Mouse (Mus musculus) forebrain, embryonic 14.5 days (tissue): ENCODE results near the gene Zbtb32. TPM values are rescaled to one million over a fixed set of nuclear protein-coding genes. Genes with fewer than 3 reads are reported as not detected.

Experiments
- ATAC-seq: fragments of 200-750 bp; cut with Nextera tagmentation; 2 replicates; pipeline ENCODE4 v1.8.0; 2017; ENCODE audit warnings: mild to moderate bottlenecking, moderate library complexity
- DNase-seq: peaks from one replicate; pipeline ENCODE4 v3.0.0-alpha.2; 2015; ENCODE audit warnings: low spot score
- H3K27ac ChIP-seq: fragments of 300-500 bp; sonication (generic); 2 replicates; pipeline ENCODE4 v1.5.1; 2014; ENCODE audit warnings: low read depth, mild to moderate bottlenecking, control low read depth, low read length, moderate library complexity
- H3K27me3 ChIP-seq: fragments of 300-500 bp; sonication (generic); replicated peaks from 2 replicates; pipeline ENCODE4 v1.6.1; 2014; ENCODE audit warnings: low read length, control low read depth, mixed read lengths; ENCODE audit not compliant: control insufficient read depth, insufficient read depth
- H3K36me3 ChIP-seq: fragments of 300-500 bp; sonication (generic); 2 replicates; pipeline ENCODE4 v1.6.1; 2014; ENCODE audit warnings: low read length, control low read depth; ENCODE audit not compliant: control insufficient read depth, insufficient read depth
- H3K4me1 ChIP-seq: fragments of 300-500 bp; sonication (generic); 2 replicates; pipeline ENCODE4 v1.6.1; 2014; ENCODE audit warnings: antibody characterized with exemption, low read length, control low read depth; ENCODE audit not compliant: control insufficient read depth, insufficient read depth
- H3K4me2 ChIP-seq: fragments of 300-500 bp; sonication (generic); 2 replicates; pipeline ENCODE4 v1.6.1; 2014; ENCODE audit warnings: mild to moderate bottlenecking, control low read depth, low read length
- H3K4me3 ChIP-seq: fragments of 300-500 bp; sonication (generic); 2 replicates; pipeline ENCODE4 v1.5.1; 2014; ENCODE audit warnings: low read depth, low read length, control low read depth
- H3K9ac ChIP-seq: fragments of 300-500 bp; sonication (generic); 2 replicates; pipeline ENCODE4 v1.6.1; 2014; ENCODE audit warnings: mild to moderate bottlenecking, low read length, control low read depth, moderate library complexity
- H3K9me3 ChIP-seq: fragments of 300-500 bp; sonication (generic); replicated peaks from 2 replicates; pipeline ENCODE4 v1.6.1; 2016; ENCODE audit warnings: low read length, control low read depth, mixed read lengths; ENCODE audit not compliant: control insufficient read depth
- WGBS: fragments of 180-500 bp; shearing (Covaris S2); extraction: QIAGEN DNeasy Blood & Tissue Kit; methylation state at CpG from one replicate; pipeline ENCODE4 v1.1.7; 2014; 5-methylcytosine and 5-hydroxymethylcytosine counted together
- polyA plus RNA-seq: library from polyadenylated mRNA; unstranded; fragments of >200 nt; fragmentation: Nextera tagmentation; extraction: Ambion mirVana; gene quantifications from 2 replicates; pipeline ENCODE4 v1.2.1, GENCODE M21; 2014

Gene Zbtb32
- polyA plus RNA-seq, 1 experiment from 2014 or later: 0.34 TPM

DNA sequence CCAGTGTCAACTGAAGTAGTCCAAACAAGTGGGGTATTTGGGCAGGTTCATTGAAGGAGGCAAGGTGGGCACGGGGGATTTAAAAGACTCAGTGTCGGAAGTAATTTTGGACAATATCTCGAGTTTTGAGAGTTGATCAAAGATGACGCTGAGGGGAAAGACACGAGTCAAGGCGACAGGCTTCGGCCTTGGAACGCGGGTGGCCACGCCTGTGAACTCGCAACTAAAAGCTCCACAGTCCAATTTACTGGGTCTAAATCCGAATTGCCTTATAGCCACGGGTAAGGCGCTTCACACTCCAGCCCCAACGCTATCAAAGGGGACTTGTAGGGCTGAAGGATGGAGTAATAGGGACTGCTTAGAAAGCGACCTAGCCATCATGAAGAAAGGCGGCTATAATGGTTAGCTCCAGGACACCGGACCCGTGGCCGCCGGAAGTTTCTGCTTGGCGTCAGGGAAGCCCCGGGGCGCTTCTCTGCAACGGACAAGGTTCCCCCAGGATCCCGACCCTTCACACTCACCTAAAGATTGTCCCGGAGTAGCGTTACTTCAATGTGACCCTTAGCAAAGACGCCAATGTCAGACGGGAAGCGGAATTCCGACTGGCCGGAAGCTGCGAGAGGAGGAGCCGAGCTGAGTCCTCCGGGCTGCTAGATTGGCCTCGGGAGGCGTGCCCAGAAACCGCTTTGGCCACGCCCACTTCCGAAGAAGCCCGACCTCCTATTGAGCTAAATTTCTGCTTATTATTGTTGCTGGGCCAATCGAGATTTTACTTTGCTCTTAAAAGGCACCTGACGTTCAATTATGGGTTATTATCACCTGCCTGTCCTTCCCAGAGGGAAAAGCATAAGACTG is 27.0 kb upstream of the Zbtb32 start, which contains the start of gene Cox6b1:
Cox6b1 (minus strand) TSS at position 622 of the 855 bp plus-strand sequence.
- Histone ChIP-seq H3K27me3 (peaks cover 4% of the 10 kb centered on the region; the same call in 1 of the 2 replicates), H3K36me3 (peaks cover 33% of the 10 kb centered on the region), H3K9me3 (no peaks in the 10 kb centered on the region), H3K4me2 (peak within 1 kb of the TSS; percentile 92), H3K4me1 (peaks cover 5% of the 10 kb centered on the region), H3K9ac (peak within 1 kb of the TSS; percentile 75), H3K4me3 (peak within 1 kb of the TSS; percentile 56), H3K27ac (no peak within 1 kb of the TSS)
- DNase-seq: peak; percentile 96
- peak; percentile 96 for ATAC-seq
- 2% methylated on average over 44 of the region's 44 CpGs for WGBS

DNA sequence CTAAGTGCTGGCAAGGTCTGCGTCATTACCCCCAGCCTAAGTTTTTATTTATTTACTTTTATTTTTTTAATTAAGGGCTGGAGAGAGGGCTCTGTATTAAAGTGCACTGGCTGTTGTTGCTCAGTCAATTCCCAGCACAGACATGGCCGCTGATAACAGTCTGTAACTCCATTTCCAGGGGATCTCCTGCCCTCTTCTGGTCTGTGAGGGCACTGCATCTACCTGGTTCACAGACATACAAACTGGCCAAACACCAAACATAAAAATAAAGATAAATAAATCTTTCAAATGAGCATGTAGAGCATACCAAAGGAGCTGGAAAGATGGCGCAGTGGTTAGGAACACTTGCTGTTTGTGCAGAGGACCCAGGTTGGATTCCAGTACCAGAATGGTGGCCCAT is 20.5 kb upstream of the Zbtb32 start:
- no peaks in the 10 kb centered on the region for H3K27me3 ChIP-seq
- 84% methylated on average over 3 of the region's 3 CpGs for WGBS
- peaks cover 74% of the 10 kb centered on the region for H3K36me3 ChIP-seq
- H3K4me3 ChIP-seq: no peak overlapping the region
- no peaks in the 10 kb centered on the region for H3K9me3 ChIP-seq
- ATAC-seq (no peak), DNase-seq (no peak)
- H3K4me2 ChIP-seq: no peak overlapping the region
- H3K9ac ChIP-seq: no peak overlapping the region
- no peaks in the 10 kb centered on the region for H3K4me1 ChIP-seq
- H3K27ac ChIP-seq: no peak overlapping the region

DNA sequence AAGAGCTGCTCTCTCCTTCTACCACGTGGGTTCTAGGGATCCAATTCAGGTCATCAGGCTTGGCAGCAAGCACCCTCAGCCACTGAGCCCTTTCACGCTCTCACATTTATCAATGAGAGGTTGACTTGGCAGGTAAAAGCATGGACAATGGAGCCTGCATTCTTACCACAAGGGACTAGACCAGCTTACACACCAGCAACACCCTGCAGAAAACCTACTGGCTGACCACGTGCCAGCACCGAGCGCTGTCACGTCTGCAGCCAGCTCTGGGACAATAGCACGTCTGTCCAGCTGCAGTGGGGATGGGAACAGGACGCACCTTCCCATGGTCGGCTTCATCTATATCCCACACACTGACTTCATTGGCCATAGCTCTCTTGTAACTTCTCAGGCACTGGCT is 19.9 kb upstream of the Zbtb32 start:
- 96% methylated on average over 9 of the region's 9 CpGs for WGBS
- Histone ChIP-seq H3K4me3 (no peak overlapping the region), H3K4me1 (no peaks in the 10 kb centered on the region), H3K27ac (no peak overlapping the region), H3K9me3 (no peaks in the 10 kb centered on the region), H3K9ac (no peak overlapping the region), H3K27me3 (no peaks in the 10 kb centered on the region), H3K36me3 (peaks cover 70% of the 10 kb centered on the region), H3K4me2 (no peak overlapping the region)
- ATAC-seq: no peak
- no peak for DNase-seq

DNA sequence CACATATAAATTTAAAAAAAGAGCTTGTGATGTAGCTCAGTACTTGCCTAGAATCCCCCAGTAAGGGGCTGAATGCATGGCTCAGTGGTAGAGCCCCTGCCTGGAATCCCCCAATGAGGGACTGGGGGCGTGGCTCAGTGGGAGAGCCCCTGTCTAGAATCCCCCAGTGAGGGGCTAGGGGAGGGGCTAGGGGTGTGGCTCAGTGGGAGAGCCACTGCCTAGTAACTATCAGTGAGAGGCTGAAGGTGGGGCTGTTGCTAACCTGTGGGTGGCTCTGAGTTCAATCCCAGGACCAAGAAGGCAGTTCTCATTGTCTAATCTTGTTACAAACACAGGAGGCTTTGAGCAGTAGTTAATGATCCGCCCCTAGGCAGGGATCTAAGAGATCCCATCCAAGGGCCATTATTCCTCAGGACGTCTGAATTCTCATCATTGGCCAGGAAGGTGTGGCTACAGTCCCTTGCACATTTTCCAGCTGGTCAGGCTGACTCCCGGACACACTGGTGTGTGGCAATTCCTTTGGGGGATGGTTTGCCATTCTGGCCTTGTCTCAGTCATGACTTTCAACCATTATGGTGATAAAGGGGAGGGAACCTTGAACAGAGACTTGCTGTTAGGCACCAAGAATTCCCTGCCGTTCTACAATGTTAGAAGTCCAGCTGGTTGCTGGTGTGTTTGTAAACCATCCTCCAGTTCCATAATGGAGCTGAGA is 16.5 kb upstream of the Zbtb32 start:
- 0 out of 2 replicates have a peak, but pooled peaks have one; percentile 20 for ATAC-seq
- Histone ChIP-seq H3K27me3 (no peaks in the 10 kb centered on the region), H3K36me3 (peaks cover 44% of the 10 kb centered on the region), H3K9me3 (no peaks in the 10 kb centered on the region), H3K4me3 (no peak overlapping the region), H3K4me2 (no peak overlapping the region), H3K9ac (no peak overlapping the region), H3K27ac (no peak overlapping the region), H3K4me1 (no peaks in the 10 kb centered on the region)
- DNase-seq: no peak
- WGBS: 55% methylated on average over 5 of the region's 5 CpGs

DNA sequence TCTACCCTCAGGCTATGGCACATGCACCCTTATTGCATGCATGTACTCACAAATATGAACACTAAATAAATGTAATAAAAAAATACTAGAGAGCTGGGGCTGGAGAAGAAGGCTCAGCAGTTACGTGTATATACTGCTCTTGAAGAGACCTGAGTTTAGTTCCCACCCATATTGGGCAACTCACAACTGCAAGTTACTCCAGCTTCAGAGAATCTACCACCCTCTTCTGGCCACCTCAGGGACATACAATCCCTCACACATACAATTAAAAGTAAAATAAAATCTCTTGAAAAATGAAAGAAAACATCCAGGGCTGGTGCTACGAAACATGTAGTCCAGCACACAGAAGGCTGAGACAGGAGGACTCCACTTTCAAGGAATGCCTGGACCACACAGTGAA is 15.7 kb upstream of the Zbtb32 start:
- 73% methylated on average over 2 of the region's 2 CpGs for WGBS
- H3K9me3 ChIP-seq: no peaks in the 10 kb centered on the region
- ATAC-seq (no peak), DNase-seq (no peak)
- peaks cover 42% of the 10 kb centered on the region for H3K36me3 ChIP-seq
- no peak overlapping the region for H3K9ac ChIP-seq
- H3K4me2 ChIP-seq: no peak overlapping the region
- no peaks in the 10 kb centered on the region for H3K27me3 ChIP-seq
- H3K4me1 ChIP-seq: no peaks in the 10 kb centered on the region
- H3K4me3 ChIP-seq: no peak overlapping the region
- no peak overlapping the region for H3K27ac ChIP-seq

DNA sequence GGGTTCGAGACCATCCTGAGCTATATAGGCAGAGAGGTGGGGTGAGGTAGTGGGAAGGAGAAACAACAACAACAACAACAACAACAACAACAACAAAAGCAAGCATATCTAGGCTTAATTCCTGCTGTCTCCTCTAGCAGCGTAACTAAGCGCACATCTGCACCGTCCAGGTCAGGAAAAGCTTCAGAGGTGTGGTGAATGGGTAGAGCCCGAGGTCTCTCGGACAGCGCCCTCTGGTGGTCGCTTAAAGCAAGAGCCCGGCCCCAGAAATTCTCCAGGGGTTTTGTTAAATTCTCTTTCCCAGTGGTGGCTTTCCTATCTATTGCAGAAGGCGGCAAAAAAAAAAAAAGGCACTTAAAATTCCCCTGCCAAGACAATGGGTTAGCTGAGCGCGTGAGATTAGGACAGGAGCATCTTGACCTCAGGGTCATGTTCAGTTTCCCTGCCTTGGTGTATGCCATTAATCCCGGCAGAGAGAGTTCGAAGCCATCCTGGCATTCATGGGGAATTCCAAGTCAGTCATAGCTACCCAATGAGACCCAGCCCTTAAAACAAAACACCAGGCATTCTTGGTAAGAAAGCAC is 14.9 kb upstream of the Zbtb32 start:
- Histone ChIP-seq H3K36me3 (peaks cover 33% of the 10 kb centered on the region), H3K4me2 (no peak overlapping the region), H3K4me3 (no peak overlapping the region), H3K9ac (no peak overlapping the region), H3K9me3 (no peaks in the 10 kb centered on the region), H3K4me1 (no peaks in the 10 kb centered on the region), H3K27me3 (no peaks in the 10 kb centered on the region), H3K27ac (no peak overlapping the region)
- DNase-seq: peak; percentile 65
- 23% methylated on average over 14 of the region's 14 CpGs for WGBS
- peak; percentile 46; the same call in 1 of the 2 replicates for ATAC-seq

DNA sequence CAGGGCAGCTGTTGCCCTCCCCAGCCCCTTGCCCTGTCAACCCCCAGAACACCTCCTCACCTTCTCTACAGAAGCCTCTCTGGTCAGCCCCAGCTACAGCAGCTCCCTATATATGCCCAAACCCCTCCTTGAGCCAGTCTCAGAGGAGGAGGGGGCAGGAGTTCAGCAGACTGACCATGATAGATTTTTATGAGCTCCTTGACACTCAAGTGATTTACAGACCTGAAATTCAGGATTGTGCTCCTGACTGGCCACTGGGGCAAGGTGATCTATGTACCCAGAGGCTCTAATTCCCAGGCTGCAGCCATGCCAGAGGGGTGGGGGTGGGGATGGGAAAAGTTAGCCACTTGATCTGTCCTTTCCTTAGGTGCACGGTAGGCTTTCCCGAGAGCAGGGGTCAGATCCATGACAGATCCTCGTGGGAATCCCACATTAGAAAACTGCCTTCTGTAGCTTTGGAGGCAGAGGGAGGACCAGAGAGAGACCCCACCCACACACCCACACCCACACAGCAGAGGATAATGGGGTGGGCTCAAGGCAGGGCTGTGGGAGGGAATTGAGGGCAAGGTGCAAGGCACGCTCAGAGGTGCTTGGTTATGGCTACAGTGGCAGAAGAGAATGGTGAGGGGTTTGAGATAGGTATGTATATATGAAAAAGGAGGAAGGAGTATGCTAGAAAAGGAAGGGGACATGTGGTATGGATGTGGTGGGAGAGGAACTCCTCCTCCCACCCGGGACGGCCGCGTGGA is 14.1 kb upstream of the Zbtb32 start, which contains the start of gene Upk1a:
Upk1a (minus strand) TSS at position 194 of the 749 bp plus-strand sequence.
- 84% methylated on average over 8 of the region's 8 CpGs for WGBS
- no peak for ATAC-seq
- H3K9me3 ChIP-seq: no peaks in the 10 kb centered on the region

DNA sequence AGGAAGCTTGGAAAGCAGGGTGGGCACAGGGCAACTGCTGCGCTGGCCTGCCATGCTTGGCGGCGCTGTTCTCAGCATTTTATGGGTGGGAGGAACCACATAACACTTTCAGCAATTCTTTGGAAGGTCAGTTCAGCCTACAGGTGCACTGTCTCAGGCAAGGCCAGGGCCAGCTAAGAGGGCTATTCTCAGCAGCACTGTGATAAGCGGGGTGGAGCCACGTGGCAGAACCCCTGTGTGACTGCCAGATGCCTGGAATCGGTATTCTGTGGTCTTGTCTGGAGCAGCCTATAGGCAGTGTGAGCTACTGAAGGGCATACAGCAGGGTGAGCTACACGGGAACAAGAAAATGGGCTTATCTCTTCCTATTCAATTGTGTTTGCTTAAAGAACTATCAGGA is 11.3 kb upstream of the Zbtb32 start:
- DNase-seq: no peak
- WGBS: 63% methylated on average over 7 of the region's 7 CpGs
- Histone ChIP-seq H3K9ac (no peak overlapping the region; the same call in 1 of the 2 replicates), H3K27ac (no peak overlapping the region), H3K4me1 (no peaks in the 10 kb centered on the region), H3K9me3 (no peaks in the 10 kb centered on the region), H3K4me2 (no peak overlapping the region), H3K4me3 (no peak overlapping the region), H3K27me3 (no peaks in the 10 kb centered on the region), H3K36me3 (0 out of 2 replicates have a peak, but pooled peaks cover under 1% of the 10 kb centered on the region)
- ATAC-seq: no peak

More for the DNA sequence above, 14.1 kb upstream of the Zbtb32 start, which contains the start of gene Upk1a:
- Histone ChIP-seq H3K4me3 (no peak within 1 kb of the TSS), H3K27ac (no peak within 1 kb of the TSS), H3K27me3 (no peaks in the 10 kb centered on the region), H3K36me3 (peaks cover 25% of the 10 kb centered on the region), H3K4me2 (no peak within 1 kb of the TSS), H3K9ac (no peak within 1 kb of the TSS), H3K4me1 (no peaks in the 10 kb centered on the region)
- DNase-seq: no peak
